Mouse (Mus musculus): ENCODE results near the gene Cnga3.

GRCm38 (mm10) chr1:37166066-37166465, 48.2 kb upstream of the Cnga3 start:
- no peak for TF ChIP-seq POLR2A (IDR thresholded peaks at IDR 0.05; ENCODE audit: borderline replicate concordance, extremely low read depth, insufficient read depth, insufficient read length, poor library complexity, severe bottlenecking)
- TF ChIP-seq CTCF (IDR thresholded peaks at IDR 0.05; ENCODE audit: borderline replicate concordance, extremely low read depth, insufficient read depth, insufficient read length): no peak

All from brain, embryonic 14.5 days (tissue).